Mouse (Mus musculus) small intestine, adult 2 months (tissue): ENCODE measurements at regions not wholly inside any gene's neighbourhood (a gene's known extent, or its start where the extent isn't known, plus 50 kb on each side); places are given as distances from the start of the nearest gene placed in this dataset.

Experiments
- H3K27ac ChIP-seq: fragments of 200-500 bp; 2 replicates; pipeline ENCODE4 v1.5.1; 2012; ENCODE audit warnings: low read depth, low read length, control low read depth, inconsistent platforms; ENCODE audit not compliant: insufficient read depth
- H3K27me3 ChIP-seq: fragments of 200-500 bp; 2 replicates; pipeline ENCODE4 v1.6.1; 2012; ENCODE audit warnings: mild to moderate bottlenecking, moderate library complexity, low read length, inconsistent platforms; ENCODE audit not compliant: control insufficient read depth, insufficient read depth
- H3K36me3 ChIP-seq: fragments of 200-500 bp; 2 replicates; pipeline ENCODE4 v1.6.1; 2012; ENCODE audit warnings: mild to moderate bottlenecking, low read length, control low read depth, inconsistent platforms; ENCODE audit not compliant: control insufficient read depth, insufficient read depth
- H3K4me1 ChIP-seq: fragments of 200-500 bp; 2 replicates; pipeline ENCODE4 v1.6.1; 2012; ENCODE audit warnings: low read length, inconsistent platforms, mixed read lengths; ENCODE audit not compliant: control insufficient read depth, insufficient read depth, insufficient read length
- H3K4me3 ChIP-seq: fragments of 200-500 bp; 2 replicates; pipeline ENCODE4 v1.5.1; 2012; ENCODE audit warnings: low read depth, mild to moderate bottlenecking, control low read depth, inconsistent platforms, low read length, moderate library complexity
- CTCF ChIP-seq: fragments of 200-500 bp; IDR thresholded peaks from 2 replicates; pipeline ENCODE4 v1.5.1; 2012; ENCODE audit warnings: low read depth, mild to moderate bottlenecking, control low read depth, inconsistent platforms, low read length, moderate library complexity, mixed read lengths; ENCODE audit not compliant: insufficient replicate concordance, insufficient read length; ENCODE audit errors: extremely low read depth
- POLR2A ChIP-seq: fragments of 200-500 bp; IDR thresholded peaks from 2 replicates; pipeline ENCODE4 v1.6.1; 2012; ENCODE audit warnings: low read depth, mild to moderate bottlenecking, control low read depth, inconsistent platforms, low read length, moderate library complexity
- WGBS: fragments of 180-500 bp; shearing (Covaris S2); methylation state at CpG from one replicate; pipeline ENCODE4 v1.1.7; 2018; 5-methylcytosine and 5-hydroxymethylcytosine counted together

DNA sequence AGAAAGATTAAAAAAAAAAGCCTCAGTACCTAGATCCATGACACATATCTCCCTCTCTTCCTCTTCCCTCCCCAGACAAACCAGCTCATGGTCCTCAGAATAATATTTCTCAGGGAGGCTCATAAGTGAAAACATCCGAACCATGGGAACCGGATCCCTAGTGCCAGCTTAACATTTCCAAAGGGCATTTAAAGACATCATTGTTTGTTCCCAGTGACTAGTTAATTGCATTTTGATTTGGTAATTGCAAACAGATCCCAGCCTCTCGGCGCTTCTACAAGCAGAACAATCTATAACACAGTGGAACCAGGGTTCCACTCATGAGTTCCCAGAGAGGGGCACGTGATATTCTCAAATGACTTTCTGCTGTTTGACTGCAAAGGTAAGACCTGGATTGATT is 376.7 kb upstream of the Xrcc4 start:
- Histone ChIP-seq H3K4me1 (peaks cover 4% of the 10 kb centered on the region; the same call in 1 of the 2 replicates), H3K36me3 (no peaks in the 10 kb centered on the region), H3K4me3 (no peak overlapping the region), H3K27ac (no peak overlapping the region), H3K27me3 (no peaks in the 10 kb centered on the region)
- 90% methylated on average over 5 of the region's 5 CpGs for WGBS
- TF ChIP-seq POLR2A (no peak), CTCF (no peak)

DNA sequence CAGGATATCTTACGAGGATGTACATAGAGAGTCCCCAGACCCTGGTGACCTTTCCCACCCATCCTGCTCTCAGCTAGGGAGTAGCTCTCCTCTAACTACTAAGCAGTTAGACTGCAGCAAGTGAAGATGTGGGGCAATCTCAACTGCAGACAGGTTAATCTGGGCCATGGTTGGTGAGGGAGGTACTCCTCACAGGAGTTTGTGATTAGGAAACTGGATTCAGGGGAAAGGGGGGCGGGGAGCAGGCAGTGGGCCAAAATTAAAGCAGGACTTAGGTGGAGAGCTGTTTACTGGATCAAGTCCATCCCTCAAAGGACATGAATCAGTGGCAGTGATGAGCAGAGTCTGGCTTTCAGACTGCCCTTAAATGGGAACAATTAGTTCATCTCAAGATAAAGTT is 374.6 kb upstream of the Xrcc4 start:
- H3K27me3 ChIP-seq = no peaks in the 10 kb centered on the region
- no peak overlapping the region for H3K27ac ChIP-seq
- H3K4me3 ChIP-seq = no peak overlapping the region
- peaks cover 4% of the 10 kb centered on the region; the same call in 1 of the 2 replicates for H3K4me1 ChIP-seq
- TF ChIP-seq CTCF = no peak
- TF ChIP-seq POLR2A = no peak
- H3K36me3 ChIP-seq = no peaks in the 10 kb centered on the region
- 48% methylated on average over 2 of the region's 2 CpGs for WGBS

DNA sequence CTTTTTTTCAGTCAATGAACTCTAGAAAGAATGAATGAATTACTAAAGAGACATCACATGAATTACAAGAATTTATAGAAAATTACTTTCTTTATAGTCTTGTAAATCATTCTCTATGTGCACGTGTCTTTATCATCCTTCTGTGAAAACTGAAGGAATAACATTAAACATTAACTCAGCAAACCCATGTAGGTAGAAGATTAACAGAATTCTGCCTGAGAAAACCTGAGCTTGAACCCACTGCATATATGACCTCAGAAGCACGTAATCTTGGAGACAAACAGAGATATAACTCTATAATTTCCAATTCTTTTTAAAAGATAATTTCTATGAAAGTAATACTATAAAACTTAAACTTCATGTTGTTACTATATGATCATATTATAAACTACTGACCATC is 374.0 kb upstream of the Xrcc4 start:
- WGBS = 25% methylated on average over 2 of the region's 2 CpGs
- TF ChIP-seq CTCF (no peak), POLR2A (no peak)

DNA sequence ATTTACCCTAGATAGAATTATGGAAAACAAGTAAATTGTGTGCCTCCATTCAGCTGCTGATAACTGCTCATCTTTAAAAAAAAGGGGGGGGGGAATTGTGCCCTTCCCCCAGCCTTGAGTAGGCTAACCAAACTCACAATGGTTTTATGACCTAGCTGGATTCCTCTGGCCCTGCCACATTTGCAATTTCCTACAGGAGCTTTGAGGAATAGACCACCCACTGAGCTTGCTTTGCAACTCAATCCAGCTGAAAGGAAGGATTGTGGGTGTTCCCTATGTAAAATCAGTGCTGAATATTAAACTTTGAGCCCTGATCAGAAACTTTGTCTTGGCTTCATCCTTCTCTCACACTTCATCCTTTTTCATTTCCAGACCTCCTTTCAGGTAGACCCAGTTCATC is 365.2 kb upstream of the Xrcc4 start:
- no peaks in the 10 kb centered on the region for H3K4me1 ChIP-seq
- no peaks in the 10 kb centered on the region for H3K27me3 ChIP-seq
- H3K27ac ChIP-seq = no peak overlapping the region
- TF ChIP-seq CTCF = no peak
- no peak for TF ChIP-seq POLR2A
- no peaks in the 10 kb centered on the region for H3K36me3 ChIP-seq
- H3K4me3 ChIP-seq = no peak overlapping the region

More for the DNA sequence above, 374.0 kb upstream of the Xrcc4 start:
- peaks cover 4% of the 10 kb centered on the region; the same call in 1 of the 2 replicates for H3K4me1 ChIP-seq
- no peak overlapping the region for H3K27ac ChIP-seq
- no peak overlapping the region for H3K4me3 ChIP-seq
- no peaks in the 10 kb centered on the region for H3K27me3 ChIP-seq
- H3K36me3 ChIP-seq = no peaks in the 10 kb centered on the region

DNA sequence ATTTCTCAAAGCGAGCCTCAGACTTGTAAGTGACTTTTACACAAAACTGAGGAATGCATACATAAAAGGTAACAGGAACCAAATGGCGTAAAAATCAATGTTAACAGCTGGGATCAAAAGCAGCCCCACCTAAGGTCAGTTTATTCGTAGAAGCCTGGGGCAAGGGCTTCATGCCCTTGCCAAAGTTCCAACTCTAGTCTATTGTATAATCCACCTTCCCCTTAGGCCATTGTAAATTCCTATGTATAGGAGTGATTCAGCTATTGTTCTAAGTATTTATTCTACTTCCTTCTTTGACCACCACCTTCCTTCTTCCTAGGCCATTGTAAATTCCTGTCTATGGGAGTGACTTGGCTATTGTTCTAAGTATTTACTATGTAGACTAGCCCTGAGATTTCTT is 337.5 kb upstream of the Xrcc4 start:
- no peaks in the 10 kb centered on the region for H3K4me1 ChIP-seq
- H3K36me3 ChIP-seq = no peaks in the 10 kb centered on the region
- no peak overlapping the region for H3K4me3 ChIP-seq
- 77% methylated on average over 3 of the region's 3 CpGs for WGBS
- TF ChIP-seq CTCF = no peak
- no peak for TF ChIP-seq POLR2A
- H3K27me3 ChIP-seq = no peaks in the 10 kb centered on the region
- no peak overlapping the region for H3K27ac ChIP-seq

DNA sequence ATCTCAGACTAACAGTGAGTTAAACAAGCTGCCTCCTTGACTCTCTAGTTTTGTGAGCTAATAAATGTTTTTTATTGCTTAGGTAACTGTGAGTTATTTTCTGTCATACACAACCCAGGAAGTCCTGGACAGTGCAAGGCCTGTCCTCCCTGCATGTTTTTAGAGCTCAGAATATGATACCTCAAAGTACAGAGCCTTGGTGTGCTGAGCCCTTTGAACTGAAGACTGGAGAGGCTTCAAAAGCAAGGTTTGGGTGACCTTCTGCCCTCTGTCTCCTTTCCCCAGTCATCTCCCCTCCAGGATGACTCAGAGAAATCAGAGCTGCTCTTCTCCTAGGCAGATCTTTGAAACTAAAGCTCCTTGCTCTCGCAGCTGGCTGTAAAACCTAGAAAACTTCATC is 336.0 kb upstream of the Xrcc4 start:
- H3K4me1 ChIP-seq = no peaks in the 10 kb centered on the region
- no peak overlapping the region for H3K4me3 ChIP-seq
- no peaks in the 10 kb centered on the region for H3K27me3 ChIP-seq
- TF ChIP-seq POLR2A (no peak), CTCF (no peak)
- no peaks in the 10 kb centered on the region for H3K36me3 ChIP-seq
- 73% methylated on average over 1 of the region's 1 CpGs for whole genome bisulfite sequencing
- H3K27ac ChIP-seq = no peak overlapping the region

DNA sequence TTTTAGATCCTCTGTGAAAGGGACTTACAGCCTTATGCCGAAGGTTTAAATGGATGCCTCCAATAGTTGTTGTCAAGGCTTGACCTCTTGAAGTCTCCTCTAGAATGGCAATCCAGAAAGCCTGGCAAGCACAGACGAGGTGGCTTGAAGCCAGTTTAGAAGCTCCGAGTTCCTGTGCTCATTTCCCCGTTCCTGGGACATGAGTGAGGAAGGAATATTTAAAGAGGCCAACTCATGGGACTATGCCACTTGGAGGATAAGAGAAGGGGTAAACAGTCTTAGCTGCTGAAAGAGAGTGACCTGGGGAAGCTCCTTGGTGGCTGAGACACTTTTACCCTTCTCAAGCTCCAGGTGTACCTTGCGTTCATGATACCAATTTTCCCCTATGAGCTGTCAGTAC is 335.1 kb upstream of the Xrcc4 start:
- Histone ChIP-seq H3K27me3 (no peaks in the 10 kb centered on the region), H3K27ac (no peak overlapping the region), H3K36me3 (no peaks in the 10 kb centered on the region), H3K4me1 (no peaks in the 10 kb centered on the region), H3K4me3 (no peak overlapping the region)
- TF ChIP-seq POLR2A (no peak), CTCF (no peak)
- 75% methylated on average over 5 of the region's 5 CpGs for WGBS

DNA sequence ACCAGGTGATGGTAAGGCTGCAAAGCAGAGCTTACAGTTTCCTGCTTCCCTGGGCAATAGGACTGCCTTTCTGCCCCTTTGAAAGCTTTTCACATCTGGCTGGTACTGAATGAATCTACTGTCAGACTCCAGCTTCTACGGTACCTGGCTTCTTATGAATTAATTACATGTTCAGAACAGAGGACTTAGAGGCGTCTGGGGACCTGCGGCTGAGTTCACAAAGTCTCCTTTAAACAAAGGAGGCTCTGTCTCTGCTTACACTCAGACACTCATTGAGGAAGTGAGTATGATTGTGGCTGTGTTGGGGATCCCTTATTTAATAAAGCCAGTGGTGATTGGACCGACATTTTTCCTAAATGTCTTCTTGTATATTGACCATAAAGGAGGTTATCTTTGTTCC is 331.6 kb upstream of the Xrcc4 start:
- 25% methylated on average over 4 of the region's 4 CpGs for WGBS
- no peak overlapping the region for H3K27ac ChIP-seq
- no peak overlapping the region for H3K4me3 ChIP-seq
- no peak for TF ChIP-seq CTCF
- TF ChIP-seq POLR2A = no peak
- H3K4me1 ChIP-seq = no peaks in the 10 kb centered on the region
- no peaks in the 10 kb centered on the region for H3K27me3 ChIP-seq
- no peaks in the 10 kb centered on the region for H3K36me3 ChIP-seq
